Mouse (Mus musculus): ENCODE data around the gene Ackr2.

Ackr2 gene

GRCm38 (mm10) chr9:121959966-121960635, 61.9 kb downstream of the Ackr2 start:
- DNase-seq (ENCODE audit: inconsistent age in 2 of 2, low spot score in 1 of 2), result peak; percentile 60 to 66

Measured in adrenal gland, adult (tissue).